Comparison of ENCODE assay signal across 10 mouse cellular contexts in genomic region chr6:38081727-38082341, GRCm38 (mm10). TPM values are rescaled to one million over a fixed set of nuclear protein-coding genes. Genes with fewer than 3 reads are reported as not detected.
DNase-seq lines count a peak whose midpoint lies in the region; ATAC-seq and TF ChIP-seq lines count a peak whose summit lies in the region.
"Had no signal": no experiment of that assay in that cellular context is flagged by ENCODE, and none has a peak within 500 bp of the region (broad histone marks: within the 10 kb centered on the region; RNA-seq: fewer than 3 reads in every experiment).

No protein-coding gene starts in this region.

- 36% methylated on average over 11 of the region's 11 CpGs for WGBS in embryonic facial prominence, embryonic 13.5 days
- WGBS in intestine, embryonic 16.5 days, result 45% methylated on average over 11 of the region's 11 CpGs
- 47% methylated on average over 11 of the region's 11 CpGs for WGBS in lung, embryonic 14.5 days

- peak; percentile 92 for DNase-seq in NIH3T3 (ENCODE audit: low read depth)
- DNase-seq in lung, embryonic 14.5 days, result peak; percentile 66
- no peak for DNase-seq in thymus, postnatal 25 days
- no peak for DNase-seq in neural tube, embryonic 10.5 days (ENCODE audit: extremely low spot score, low spot score)
- no peak for DNase-seq in adrenal gland, postnatal 14 days

- no peaks in the 10 kb centered on the region for H3K36me3 ChIP-seq in embryonic facial prominence, embryonic 13.5 days
- no peaks in the 10 kb centered on the region for H3K36me3 ChIP-seq in intestine, embryonic 16.5 days (ENCODE audit: control insufficient read depth, insufficient read depth, low read length)
- H3K36me3 ChIP-seq in lung, embryonic 14.5 days (ENCODE audit: insufficient read depth), result no peaks in the 10 kb centered on the region
- H3K36me3 ChIP-seq: midbrain, embryonic 12.5 days had no signal

- H3K4me2 ChIP-seq in embryonic facial prominence, embryonic 13.5 days, result no peak overlapping the region
- no peak overlapping the region for H3K4me2 ChIP-seq in intestine, embryonic 16.5 days (ENCODE audit: low read depth, low read length)
- H3K4me2 ChIP-seq in lung, embryonic 14.5 days, result no peak overlapping the region
- H3K4me2 ChIP-seq: midbrain, embryonic 12.5 days had no signal

- no peak for TF ChIP-seq CTCF in lung, embryonic 14.5 days (IDR thresholded peaks at IDR 0.05; ENCODE audit: low read depth)

- no peaks in the 10 kb centered on the region for H3K27me3 ChIP-seq in embryonic facial prominence, embryonic 13.5 days
- H3K27me3 ChIP-seq in intestine, embryonic 16.5 days (replicated peaks; ENCODE audit: control insufficient read depth, insufficient read depth, low read length), result no peaks in the 10 kb centered on the region
- no peaks in the 10 kb centered on the region for H3K27me3 ChIP-seq in lung, embryonic 14.5 days (ENCODE audit: insufficient read depth, low read length)
- H3K27me3 ChIP-seq: midbrain, embryonic 12.5 days had no signal

- peak overlapping the region; percentile 39 for H3K27ac ChIP-seq in embryonic facial prominence, embryonic 13.5 days
- H3K27ac ChIP-seq in intestine, embryonic 16.5 days (ENCODE audit: low read length), result peak overlapping the region; percentile 30; the same call in 1 of the 2 replicates
- peak overlapping the region; percentile 48; the same call in 1 of the 2 replicates for H3K27ac ChIP-seq in lung, embryonic 14.5 days (ENCODE audit: low read depth)
- H3K27ac ChIP-seq: midbrain, embryonic 12.5 days had no signal

- no peak overlapping the region for H3K9ac ChIP-seq in embryonic facial prominence, embryonic 13.5 days
- no peak overlapping the region for H3K9ac ChIP-seq in intestine, embryonic 16.5 days (ENCODE audit: low read depth, low read length)
- H3K9ac ChIP-seq in lung, embryonic 14.5 days, result no peak overlapping the region
- H3K9ac ChIP-seq: midbrain, embryonic 12.5 days had no signal

- H3K4me1 ChIP-seq in embryonic facial prominence, embryonic 13.5 days, result peaks cover 18% of the 10 kb centered on the region
- H3K4me1 ChIP-seq in intestine, embryonic 16.5 days (ENCODE audit: control insufficient read depth, insufficient read depth, low read length), result peaks cover 7% of the 10 kb centered on the region; the same call in 1 of the 2 replicates
- H3K4me1 ChIP-seq in lung, embryonic 14.5 days (ENCODE audit: insufficient read depth), result peaks cover 7% of the 10 kb centered on the region
- H3K4me1 ChIP-seq: midbrain, embryonic 12.5 days had no signal

- H3K9me3 ChIP-seq in embryonic facial prominence, embryonic 13.5 days, result no peaks in the 10 kb centered on the region
- no peaks in the 10 kb centered on the region for H3K9me3 ChIP-seq in intestine, embryonic 16.5 days (ENCODE audit: control insufficient read depth, low read length)
- no peaks in the 10 kb centered on the region for H3K9me3 ChIP-seq in lung, embryonic 14.5 days (ENCODE audit: low read depth, low read length)
- H3K9me3 ChIP-seq: midbrain, embryonic 12.5 days had no signal

- no peak overlapping the region for H3K4me3 ChIP-seq in embryonic facial prominence, embryonic 13.5 days
- no peak overlapping the region for H3K4me3 ChIP-seq in intestine, embryonic 16.5 days (ENCODE audit: low read length)
- H3K4me3 ChIP-seq in lung, embryonic 14.5 days (ENCODE audit: low read depth, low read length), result no peak overlapping the region
- H3K4me3 ChIP-seq: midbrain, embryonic 12.5 days had no signal

- no peak for ATAC-seq in embryonic facial prominence, embryonic 13.5 days (ENCODE audit: insufficient number of reproducible peaks, insufficient read depth, low FRiP score, low TSS enrichment, low read depth)
- ATAC-seq in intestine, embryonic 16.5 days, result peak; percentile 55; the same call in 1 of the 2 replicates
- peak; percentile 76 for ATAC-seq in lung, embryonic 14.5 days (ENCODE audit: insufficient read depth)

RNA-seq across cellular contexts. Expression of gene Tmem213, which starts 27.2 kb away (rescaled TPM):
- 2.1 and 3.8 TPM in 2 replicates for polyA plus RNA-seq in embryonic facial prominence, embryonic 13.5 days (2015; fragmentation: Nextera tagmentation; extraction: Ambion mirVana)
- not detected in 2 replicates for polyA plus RNA-seq in intestine, embryonic 16.5 days (2015; fragmentation: Nextera tagmentation; extraction: Ambion mirVana)
- 4.4 and 5.9 TPM in 2 replicates for polyA plus RNA-seq in lung, embryonic 14.5 days (2014; fragmentation: Nextera tagmentation; extraction: Ambion mirVana)
- total RNA-seq in adrenal gland, postnatal 14 days (2021), result not detected in 2 replicates
- total RNA-seq: common myeloid progenitor, adult 5-6 weeks had no signal
- polyA plus RNA-seq: midbrain, embryonic 12.5 days; spleen, adult 2 months had no signal

RNA-seq across cellular contexts. Expression of gene Svopl, which starts 35.0 kb away (rescaled TPM):
- 4.1 and 6.6 TPM in 2 replicates for polyA plus RNA-seq in embryonic facial prominence, embryonic 13.5 days (2015; fragmentation: Nextera tagmentation; extraction: Ambion mirVana)
- 0.32 and 0.64 TPM in 2 replicates for polyA plus RNA-seq in intestine, embryonic 16.5 days (2015; fragmentation: Nextera tagmentation; extraction: Ambion mirVana)
- polyA plus RNA-seq in lung, embryonic 14.5 days (2014; fragmentation: Nextera tagmentation; extraction: Ambion mirVana), result 0.43 and 0.80 TPM in 2 replicates
- 4.4 and 5.3 TPM in 2 replicates for total RNA-seq in adrenal gland, postnatal 14 days (2021)
- total RNA-seq: common myeloid progenitor, adult 5-6 weeks had no signal

RNA-seq across cellular contexts. Expression of gene Atp6v0a4, which starts 42.6 kb away (rescaled TPM):
- polyA plus RNA-seq in embryonic facial prominence, embryonic 13.5 days (2015; fragmentation: Nextera tagmentation; extraction: Ambion mirVana), result 1.1 and 1.3 TPM in 2 replicates
- polyA plus RNA-seq in intestine, embryonic 16.5 days (2015; fragmentation: Nextera tagmentation; extraction: Ambion mirVana), result 5.1 and 5.4 TPM in 2 replicates
- 0.14 and 0.34 TPM in 2 replicates for polyA plus RNA-seq in lung, embryonic 14.5 days (2014; fragmentation: Nextera tagmentation; extraction: Ambion mirVana)
- 4.1 TPM in 2 replicates for total RNA-seq in adrenal gland, postnatal 14 days (2021)
- polyA plus RNA-seq: midbrain, embryonic 12.5 days had no signal

Comparison
In these comparisons a context has a peak if more than half of its experiments do, and no peak if none do; other contexts are left out.
1. DNase-seq: peak in NIH3T3 (single experiment) and lung, embryonic 14.5 days (single experiment); none in thymus, postnatal 25 days (single experiment), neural tube, embryonic 10.5 days (single experiment) and adrenal gland, postnatal 14 days (single experiment).
2. Peak in every context shown above with its lines, with median percentiles within 50 percentile points of each other: H3K27ac ChIP-seq.